Mouse (Mus musculus): ENCODE results near the gene Pik3r2.

Gene Pik3r2

DNA sequence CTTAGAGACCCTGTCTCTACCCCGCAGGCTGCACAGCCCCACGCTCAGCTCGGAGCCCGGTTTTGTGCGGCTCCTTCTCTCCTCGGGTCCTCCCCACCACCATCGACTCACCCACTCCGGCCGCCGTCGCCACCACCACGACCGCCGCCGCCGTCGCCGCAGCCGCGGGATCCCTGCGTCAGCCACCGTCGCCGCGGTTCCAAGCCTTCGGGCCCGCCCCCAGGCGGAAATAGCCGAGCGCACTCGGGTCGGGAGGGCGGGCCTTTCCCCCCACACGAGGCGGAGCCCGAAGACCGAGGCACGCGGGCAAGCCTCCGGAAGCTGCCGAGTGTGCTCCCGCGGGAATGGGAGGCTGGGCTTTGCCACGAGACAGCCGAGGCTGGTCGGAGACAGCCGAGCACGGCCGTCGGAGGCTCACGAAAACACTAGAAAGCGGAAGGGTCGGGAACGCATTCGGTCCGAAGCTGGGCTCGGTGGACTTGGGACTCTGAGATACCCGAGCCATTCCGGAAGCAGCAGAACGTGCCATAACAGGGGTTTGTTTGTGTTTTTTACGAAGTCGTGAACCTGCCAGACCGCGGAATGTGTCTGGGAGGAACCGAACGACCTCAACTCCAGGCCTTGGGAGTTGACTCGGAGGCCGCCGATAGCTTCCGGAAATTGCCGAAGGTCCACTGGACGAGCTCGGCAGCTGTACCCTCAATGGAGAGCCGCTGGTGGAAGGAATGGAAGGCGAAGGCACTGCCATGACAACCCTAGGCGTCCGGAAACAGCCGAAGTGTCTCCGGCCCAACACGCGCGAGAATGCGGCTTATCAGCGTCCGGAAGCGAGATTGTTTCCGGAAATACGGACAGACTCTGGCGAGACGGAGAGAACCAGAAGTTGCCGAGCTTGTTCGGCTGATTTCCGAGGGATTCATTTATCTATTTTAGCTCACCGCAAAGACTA is at the start of gene Pik3r2:
Pik3r2 (minus strand) TSS at position 218 of the 949 bp plus-strand sequence.
- peak; percentile 99 for TF ChIP-seq GATA4 (IDR thresholded peaks at IDR 0.05; ENCODE audit: insufficient replicate concordance, low read length)

DNA sequence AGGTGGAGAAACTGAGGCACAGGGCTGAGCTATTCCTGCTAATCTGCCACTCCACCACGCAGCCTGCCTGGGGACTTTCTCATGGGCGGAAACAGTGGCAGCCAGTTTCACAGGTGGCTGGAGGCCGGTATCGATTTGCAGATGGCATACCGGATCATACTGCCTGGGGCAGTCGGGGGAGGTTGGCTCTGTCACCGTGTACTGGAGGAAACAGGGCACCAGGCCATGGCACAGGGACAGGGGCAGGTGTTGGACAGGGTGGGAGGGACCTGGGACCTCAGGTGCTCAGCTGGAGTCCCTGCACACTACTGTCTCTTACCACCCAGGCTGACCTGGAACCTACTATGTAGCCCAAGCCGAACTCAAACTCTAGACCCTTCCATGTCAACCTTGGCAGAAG is 49.3 kb upstream of the Pik3r2 start:
- no peak for TF ChIP-seq GATA4 (IDR thresholded peaks at IDR 0.05; ENCODE audit: insufficient replicate concordance, low read length)

GRCm38 (mm10) chr8:70823802-70824201 is 47.3 kb upstream of the Pik3r2 start:
- TF ChIP-seq GATA4 (IDR thresholded peaks at IDR 0.05; ENCODE audit: insufficient replicate concordance, low read length): no peak

- no peak for TF ChIP-seq GATA4 (IDR thresholded peaks at IDR 0.05; ENCODE audit: insufficient replicate concordance, low read length)
Observed at GRCm38 (mm10) chr8:70821992-70822391, 45.5 kb upstream of the Pik3r2 start.

DNA sequence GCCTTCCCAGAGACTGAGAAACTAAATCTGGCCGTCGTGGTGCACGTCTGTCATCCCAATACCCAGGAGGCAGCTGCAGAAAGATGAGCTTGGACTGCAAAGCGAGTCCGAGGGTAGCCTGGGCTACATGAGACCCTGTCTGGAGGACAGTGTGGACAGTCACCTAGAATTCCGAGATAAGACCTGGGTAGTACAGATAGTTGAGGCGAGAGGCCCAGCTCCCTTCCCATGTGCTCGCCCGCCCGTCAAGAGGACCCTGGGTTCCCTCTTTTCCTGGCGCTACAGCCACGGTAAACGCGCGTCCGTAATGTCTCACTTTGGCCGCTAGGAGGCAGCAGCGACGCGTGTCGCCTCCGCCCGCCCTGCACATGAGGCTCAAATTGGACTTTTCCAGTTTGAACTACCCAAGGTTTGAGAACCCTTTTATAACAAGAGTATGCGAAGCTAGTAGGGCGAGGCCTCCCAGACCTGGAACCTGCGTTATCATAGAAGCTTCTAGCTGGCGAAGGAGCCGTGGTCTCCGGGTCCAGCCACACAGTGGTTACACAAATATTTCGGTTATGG is 45.0 kb upstream of the Pik3r2 start:
- TF ChIP-seq GATA4 (IDR thresholded peaks at IDR 0.05; ENCODE audit: insufficient replicate concordance, low read length): no peak

DNA sequence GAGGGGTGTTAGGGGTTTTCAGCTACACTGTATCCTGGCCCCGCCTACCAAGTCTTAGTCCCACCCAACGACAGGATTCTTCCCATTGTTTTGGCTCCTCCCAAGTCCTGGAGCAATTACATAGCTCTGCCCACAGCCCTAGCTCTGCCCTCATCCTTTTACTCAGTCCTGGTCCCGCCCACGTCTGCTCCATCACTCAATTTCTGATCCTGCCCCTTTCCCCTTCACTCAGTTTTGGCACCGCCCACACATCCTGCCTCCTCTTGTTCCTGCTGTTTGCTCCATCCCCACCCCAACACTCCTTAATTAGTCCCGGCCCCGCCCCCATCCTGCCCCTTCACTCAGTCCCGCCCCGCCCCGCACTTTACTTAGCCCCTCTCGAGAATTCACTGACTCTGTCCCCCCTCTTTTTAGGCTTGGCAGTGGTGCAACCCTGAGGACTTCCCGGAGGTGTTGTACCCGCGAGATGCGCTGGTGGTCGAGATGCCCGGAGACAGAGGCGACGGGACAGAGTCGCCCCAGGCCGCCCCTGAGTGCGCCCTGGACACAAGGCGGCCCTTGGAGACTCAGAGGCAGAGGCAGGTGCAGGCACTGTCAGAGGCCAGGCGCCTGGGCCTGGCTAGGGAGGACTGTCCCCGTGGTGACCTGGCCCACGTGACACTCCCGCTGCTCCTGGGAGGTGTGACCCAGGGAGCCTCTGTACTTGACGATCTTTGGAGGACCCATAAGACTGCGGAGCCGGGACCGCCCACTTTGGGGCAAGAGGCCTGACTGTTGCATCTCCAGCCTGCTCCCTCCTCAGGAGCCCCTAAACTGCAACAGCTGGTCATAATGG is 43.8 kb upstream of the Pik3r2 start:
- TF ChIP-seq GATA4 (IDR thresholded peaks at IDR 0.05; ENCODE audit: insufficient replicate concordance, low read length): no peak

- no peak for TF ChIP-seq GATA4 (IDR thresholded peaks at IDR 0.05; ENCODE audit: insufficient replicate concordance, low read length)
Observed at GRCm38 (mm10) chr8:70816679-70817078, 40.2 kb upstream of the Pik3r2 start.

DNA sequence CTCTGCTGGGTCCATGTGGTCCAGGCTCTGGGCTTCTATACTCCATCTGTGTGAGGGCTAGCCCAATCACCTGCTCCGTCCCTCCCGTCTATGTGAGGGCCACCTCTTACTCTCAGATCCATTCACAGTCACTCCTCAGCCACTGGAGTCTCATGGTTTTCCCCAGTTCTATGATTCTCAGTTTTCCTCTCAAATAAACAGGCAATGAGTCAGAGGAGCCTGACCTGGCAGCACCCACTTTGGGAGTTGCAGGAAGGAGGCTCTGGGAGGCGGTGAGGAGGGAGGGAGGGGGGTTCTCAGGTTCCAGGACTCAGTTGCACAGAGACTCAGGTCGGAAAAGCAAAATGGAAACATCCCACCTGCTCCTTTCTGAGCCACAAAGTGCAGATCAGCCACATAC is 36.4 kb upstream of the Pik3r2 start:
- TF ChIP-seq GATA4 (IDR thresholded peaks at IDR 0.05; ENCODE audit: insufficient replicate concordance, low read length): no peak

DNA sequence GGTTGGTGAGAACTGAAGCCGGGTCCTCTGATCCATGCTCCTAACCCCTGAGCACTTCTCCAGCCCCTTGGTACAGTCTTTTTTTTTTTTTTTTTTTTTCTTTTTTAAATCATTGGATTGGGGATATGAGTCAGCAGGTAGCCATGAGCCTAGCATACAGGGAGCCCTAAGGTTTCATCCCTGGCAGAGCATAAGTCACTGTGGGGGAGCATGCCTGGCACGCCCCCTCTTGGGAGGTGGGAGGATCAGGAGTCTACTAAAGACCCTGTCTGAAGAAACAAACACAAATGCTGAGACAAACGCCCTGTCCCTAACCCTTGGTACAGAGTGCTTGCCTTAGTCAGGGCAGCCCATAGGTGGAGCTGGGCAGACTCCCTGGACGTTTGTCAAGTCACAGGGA is 35.5 kb upstream of the Pik3r2 start:
- no peak for TF ChIP-seq GATA4 (IDR thresholded peaks at IDR 0.05; ENCODE audit: insufficient replicate concordance, low read length)

DNA sequence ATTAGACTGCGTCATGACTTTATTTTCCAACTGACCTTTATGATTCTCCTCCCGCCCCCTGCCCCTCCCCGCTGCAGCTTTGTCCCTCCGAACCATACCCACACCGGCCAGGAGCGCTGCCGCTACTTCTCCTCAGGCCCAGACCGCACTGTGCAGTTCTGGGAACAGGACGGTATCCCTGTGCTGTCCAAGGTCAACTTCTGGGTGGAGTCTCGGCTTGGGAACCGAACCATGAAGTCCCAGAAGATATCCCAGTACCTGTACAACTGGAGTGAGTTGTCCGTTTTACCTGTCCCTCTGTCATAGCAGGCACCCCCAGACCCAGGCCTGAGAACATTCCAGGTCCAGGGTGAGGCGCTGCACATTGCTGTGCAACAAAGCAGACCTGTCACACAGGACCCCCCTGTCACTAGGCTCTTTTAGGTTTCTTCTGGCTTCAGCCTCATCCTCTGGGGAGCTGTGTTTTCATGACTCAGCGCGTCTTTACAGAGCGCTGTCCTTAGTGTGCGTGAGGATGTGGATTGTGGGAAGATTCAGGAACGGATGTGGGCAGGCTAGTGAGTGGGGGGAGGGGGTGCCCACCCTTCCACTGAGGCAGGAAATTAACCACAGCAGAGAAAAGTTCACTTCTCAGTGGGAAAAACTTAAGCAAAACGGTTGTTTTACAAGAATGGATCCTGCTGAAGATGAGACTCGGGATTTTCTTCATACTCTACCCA is 34.6 kb upstream of the Pik3r2 start:
- no peak for TF ChIP-seq GATA4 (IDR thresholded peaks at IDR 0.05; ENCODE audit: insufficient replicate concordance, low read length)

GRCm38 (mm10) chr8:70808955-70809701 is 32.6 kb upstream of the Pik3r2 start:
- no peak for TF ChIP-seq GATA4 (IDR thresholded peaks at IDR 0.05; ENCODE audit: insufficient replicate concordance, low read length)

- TF ChIP-seq GATA4 (IDR thresholded peaks at IDR 0.05; ENCODE audit: insufficient replicate concordance, low read length): no peak
Observed at GRCm38 (mm10) chr8:70808239-70808638, 31.7 kb upstream of the Pik3r2 start, which contains the start of gene Il12rb1. Gene Il12rb1, plus strand, starts transcription at chr8:70808449.

GRCm38 (mm10) chr8:70807304-70807703 is 30.8 kb upstream of the Pik3r2 start:
- TF ChIP-seq GATA4 (IDR thresholded peaks at IDR 0.05; ENCODE audit: insufficient replicate concordance, low read length): no peak

DNA sequence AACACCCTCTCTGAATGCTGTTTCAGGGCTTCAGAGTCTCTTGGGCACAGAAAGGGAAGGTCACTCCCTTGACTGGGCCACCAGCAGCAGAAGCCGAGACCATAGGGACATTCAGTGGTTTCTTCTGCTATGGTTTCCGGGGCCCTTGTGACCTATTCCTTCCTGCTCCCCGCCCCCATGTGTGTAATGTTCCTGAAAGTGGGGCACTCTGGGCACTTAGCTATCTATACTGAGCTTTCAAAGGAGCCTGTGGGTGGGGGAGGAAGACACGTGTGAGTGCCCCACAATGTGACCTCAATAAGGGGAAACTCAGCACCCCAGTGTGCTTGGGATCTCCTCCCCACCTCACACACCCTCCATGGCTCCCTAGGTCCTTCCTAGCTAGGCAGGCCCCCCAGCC is 30.0 kb upstream of the Pik3r2 start:
- TF ChIP-seq GATA4 (IDR thresholded peaks at IDR 0.05; ENCODE audit: insufficient replicate concordance, low read length): no peak
